Mouse (Mus musculus): ENCODE measurements around the gene Jag2.

DNA sequence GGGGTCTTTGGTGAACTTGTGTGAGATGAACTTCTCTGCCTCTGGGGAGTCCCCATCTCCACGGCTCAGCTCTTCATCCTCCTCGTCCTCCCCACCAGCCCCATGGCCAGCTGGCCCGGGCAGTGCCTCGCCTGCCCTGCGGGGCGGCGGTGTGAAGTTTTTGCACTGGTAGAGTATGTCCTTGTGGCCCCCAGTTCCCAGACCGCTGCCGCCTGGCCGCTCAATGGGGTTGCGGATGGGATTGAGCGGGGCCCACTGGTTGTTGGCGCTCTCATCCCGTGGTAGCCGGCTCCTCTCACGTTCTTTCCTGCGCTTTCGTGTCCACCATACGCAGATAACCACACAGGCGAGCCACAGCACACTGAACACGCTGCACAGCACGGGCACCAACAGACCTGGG, 20.6 kb downstream of the Jag2 start:
- no peak for TF ChIP-seq MYOD1 (IDR thresholded peaks at IDR 0.05; ENCODE audit: control insufficient read depth in 1 of 3, insufficient read length in 2 of 3, low read depth in 2 of 3)
- no peak for TF ChIP-seq TCF12 (IDR thresholded peaks at IDR 0.05; ENCODE audit: insufficient read depth, poor library complexity, severe bottlenecking)
- TF ChIP-seq CEBPB (IDR thresholded peaks at IDR 0.05; ENCODE audit: insufficient read depth, poor library complexity, severe bottlenecking), result no peak
- TF ChIP-seq POLR2AphosphoS2 (IDR thresholded peaks at IDR 0.05; ENCODE audit: insufficient read length, low read depth), result no peak
- TF ChIP-seq POLR2A (IDR thresholded peaks at IDR 0.05; ENCODE audit: insufficient read length, low read depth), result no peak
- no peak for TF ChIP-seq MYOG (IDR thresholded peaks at IDR 0.05; ENCODE audit: control insufficient read depth in 1 of 3, insufficient read depth in 1 of 3, insufficient read length in 2 of 3, low read depth in 2 of 3)
- TF ChIP-seq MAX (IDR thresholded peaks at IDR 0.05; ENCODE audit: low read depth), result no peak
- no peak for TF ChIP-seq USF1 (IDR thresholded peaks at IDR 0.05; ENCODE audit: low read depth)
- no peak for TF ChIP-seq REST (IDR thresholded peaks at IDR 0.05; ENCODE audit: insufficient read depth, insufficient read length)
- no peak for TF ChIP-seq E2F4 (IDR thresholded peaks at IDR 0.05; ENCODE audit: insufficient read depth)
